Mouse (Mus musculus) lung, embryonic 16.5 days (tissue): ENCODE results near the gene Stpg4. TPM values are rescaled to one million over a fixed set of nuclear protein-coding genes. Genes with fewer than 3 reads are reported as not detected.

ENCODE experiments used
- ATAC-seq: fragments of 200-750 bp; cut with Nextera tagmentation; 2 replicates; pipeline ENCODE4 v1.8.0; 2017; ENCODE audit warnings: low read depth, mild to moderate bottlenecking, moderate library complexity
- H3K27ac ChIP-seq: fragments of 300-500 bp; sonication (generic); 2 replicates; pipeline ENCODE4 v1.5.1; 2014; ENCODE audit warnings: mild to moderate bottlenecking, control low read depth, low read length
- H3K27me3 ChIP-seq: fragments of 300-500 bp; sonication (generic); 2 replicates; pipeline ENCODE4 v1.6.1; 2014; ENCODE audit warnings: low read depth, low read length, mixed read lengths; ENCODE audit not compliant: control insufficient read depth, insufficient read depth
- H3K36me3 ChIP-seq: fragments of 300-500 bp; sonication (generic); 2 replicates; pipeline ENCODE4 v1.6.1; 2014; ENCODE audit warnings: low read length; ENCODE audit not compliant: control insufficient read depth, insufficient read depth
- H3K4me1 ChIP-seq: fragments of 300-500 bp; sonication (generic); replicated peaks from 2 replicates; pipeline ENCODE4 v1.6.1; 2014; ENCODE audit warnings: low read length, mixed read lengths; ENCODE audit not compliant: control insufficient read depth, insufficient read depth
- H3K4me2 ChIP-seq: fragments of 300-500 bp; sonication (generic); 2 replicates; pipeline ENCODE4 v1.6.1; 2014; ENCODE audit warnings: low read depth, low read length, control low read depth
- H3K4me3 ChIP-seq: fragments of 300-500 bp; sonication (generic); 2 replicates; pipeline ENCODE4 v1.5.1; 2014; ENCODE audit warnings: mild to moderate bottlenecking, low read length, control low read depth
- H3K9ac ChIP-seq: fragments of 300-500 bp; sonication (generic); 2 replicates; pipeline ENCODE4 v1.6.1; 2014; ENCODE audit warnings: low read length, control low read depth
- H3K9me3 ChIP-seq: fragments of 300-500 bp; sonication (generic); 2 replicates; pipeline ENCODE4 v1.6.1; 2016; ENCODE audit warnings: low read length; ENCODE audit not compliant: control insufficient read depth
- WGBS: fragments of 180-500 bp; shearing (Covaris S2); extraction: QIAGEN DNeasy Blood & Tissue Kit; methylation state at CpG from one replicate; pipeline ENCODE4 v1.1.7; 2014; 5-methylcytosine and 5-hydroxymethylcytosine counted together
- polyA plus RNA-seq: library from polyadenylated mRNA; unstranded; fragments of >200 nt; fragmentation: Nextera tagmentation; extraction: Ambion mirVana; gene quantifications from 2 replicates; pipeline ENCODE4 v1.2.1, GENCODE M21; 2015

Gene Stpg4
- polyA plus RNA-seq = not detected in 2 replicates

GRCm38 (mm10) chr17:87427511-87427910, at the start of gene Stpg4:
TSS of gene Stpg4 (minus strand) at chr17:87427741.
- Histone ChIP-seq H3K4me1 (no peaks in the 10 kb centered on the region), H3K36me3 (peaks cover 23% of the 10 kb centered on the region), H3K9ac (no peak within 1 kb of the TSS), H3K9me3 (no peaks in the 10 kb centered on the region), H3K27ac (no peak within 1 kb of the TSS), H3K4me3 (no peak within 1 kb of the TSS), H3K27me3 (no peaks in the 10 kb centered on the region), H3K4me2 (no peak within 1 kb of the TSS)
- no peak for ATAC-seq
- 55% methylated on average over 24 of the region's 24 CpGs for WGBS

GRCm38 (mm10) chr17:87475356-87475755, 47.8 kb upstream of the Stpg4 start:
- Histone ChIP-seq H3K4me3 (no peak overlapping the region), H3K27me3 (no peaks in the 10 kb centered on the region), H3K9me3 (no peaks in the 10 kb centered on the region), H3K36me3 (no peaks in the 10 kb centered on the region), H3K4me2 (no peak overlapping the region), H3K9ac (no peak overlapping the region), H3K27ac (no peak overlapping the region), H3K4me1 (peaks cover 39% of the 10 kb centered on the region)
- ATAC-seq = no peak
- 31% methylated on average over 8 of the region's 8 CpGs for WGBS

GRCm38 (mm10) chr17:87474501-87474795, 46.9 kb upstream of the Stpg4 start:
- 7% methylated on average over 7 of the region's 7 CpGs for WGBS
- H3K27ac ChIP-seq = peak overlapping the region; percentile 34
- H3K4me2 ChIP-seq = peak overlapping the region; percentile 75
- peak overlapping the region; percentile 64; the same call in 1 of the 2 replicates for H3K9ac ChIP-seq
- peaks cover 39% of the 10 kb centered on the region for H3K4me1 ChIP-seq
- 0 out of 2 replicates have a peak, but pooled peaks have one; percentile 8 for ATAC-seq
- H3K27me3 ChIP-seq = no peaks in the 10 kb centered on the region
- H3K4me3 ChIP-seq = peak overlapping the region; percentile 42
- no peaks in the 10 kb centered on the region for H3K9me3 ChIP-seq
- H3K36me3 ChIP-seq = no peaks in the 10 kb centered on the region

- peaks cover 39% of the 10 kb centered on the region for H3K4me1 ChIP-seq
- WGBS = 1% methylated on average over 23 of the region's 23 CpGs
- no peaks in the 10 kb centered on the region for H3K9me3 ChIP-seq
- H3K4me2 ChIP-seq = peak overlapping the region; percentile 75
- H3K36me3 ChIP-seq = no peaks in the 10 kb centered on the region
- H3K27ac ChIP-seq = peak overlapping the region; percentile 34
- peak overlapping the region; percentile 42 for H3K4me3 ChIP-seq
- ATAC-seq = peak; percentile 70
- H3K27me3 ChIP-seq = no peaks in the 10 kb centered on the region
- H3K9ac ChIP-seq = peak overlapping the region; percentile 64
Observed at GRCm38 (mm10) chr17:87473736-87474500, 46.4 kb upstream of the Stpg4 start.

- Histone ChIP-seq H3K4me1 (peaks cover 39% of the 10 kb centered on the region), H3K9ac (peak overlapping the region; percentile 64)
- no peak for ATAC-seq
Observed at GRCm38 (mm10) chr17:87473441-87473735, 45.8 kb upstream of the Stpg4 start.

GRCm38 (mm10) chr17:87472879-87473278, 45.3 kb upstream of the Stpg4 start:
- Histone ChIP-seq H3K27me3 (no peaks in the 10 kb centered on the region), H3K4me3 (peak overlapping the region; percentile 42; the same call in 1 of the 2 replicates), H3K27ac (peak overlapping the region; percentile 34), H3K9ac (peak overlapping the region; percentile 64), H3K9me3 (no peaks in the 10 kb centered on the region), H3K4me1 (peaks cover 36% of the 10 kb centered on the region), H3K36me3 (no peaks in the 10 kb centered on the region), H3K4me2 (peak overlapping the region; percentile 75)
- ATAC-seq = peak; percentile 59
- 21% methylated on average over 10 of the region's 10 CpGs for WGBS

More at GRCm38 (mm10) chr17:87473441-87473735, 45.8 kb upstream of the Stpg4 start:
- peak overlapping the region; percentile 34 for H3K27ac ChIP-seq
- H3K4me3 ChIP-seq = peak overlapping the region; percentile 42
- H3K36me3 ChIP-seq = no peaks in the 10 kb centered on the region
- peak overlapping the region; percentile 75 for H3K4me2 ChIP-seq
- 7% methylated on average over 9 of the region's 9 CpGs for WGBS
- H3K9me3 ChIP-seq = no peaks in the 10 kb centered on the region
- H3K27me3 ChIP-seq = no peaks in the 10 kb centered on the region

GRCm38 (mm10) chr17:87471661-87472060, 44.1 kb upstream of the Stpg4 start:
- Histone ChIP-seq H3K9ac (no peak overlapping the region), H3K4me1 (peaks cover 34% of the 10 kb centered on the region), H3K4me2 (no peak overlapping the region), H3K27ac (no peak overlapping the region), H3K27me3 (no peaks in the 10 kb centered on the region), H3K4me3 (no peak overlapping the region), H3K36me3 (no peaks in the 10 kb centered on the region), H3K9me3 (no peaks in the 10 kb centered on the region)
- WGBS = 80% methylated on average over 6 of the region's 6 CpGs
- ATAC-seq = no peak

GRCm38 (mm10) chr17:87470797-87471196, 43.3 kb upstream of the Stpg4 start:
- H3K4me1 ChIP-seq = peaks cover 33% of the 10 kb centered on the region
- H3K9me3 ChIP-seq = no peaks in the 10 kb centered on the region

GRCm38 (mm10) chr17:87470282-87470681, 42.7 kb upstream of the Stpg4 start:
- Histone ChIP-seq H3K9me3 (no peaks in the 10 kb centered on the region), H3K36me3 (no peaks in the 10 kb centered on the region), H3K27me3 (no peaks in the 10 kb centered on the region), H3K4me2 (no peak overlapping the region), H3K27ac (no peak overlapping the region), H3K9ac (no peak overlapping the region), H3K4me3 (no peak overlapping the region), H3K4me1 (peaks cover 28% of the 10 kb centered on the region)
- ATAC-seq = no peak
- WGBS = 58% methylated on average over 8 of the region's 8 CpGs

More at GRCm38 (mm10) chr17:87470797-87471196, 43.3 kb upstream of the Stpg4 start:
- Histone ChIP-seq H3K36me3 (no peaks in the 10 kb centered on the region), H3K4me2 (no peak overlapping the region), H3K27ac (no peak overlapping the region), H3K27me3 (no peaks in the 10 kb centered on the region), H3K4me3 (no peak overlapping the region), H3K9ac (no peak overlapping the region)
- WGBS = 50% methylated on average over 8 of the region's 8 CpGs
- no peak for ATAC-seq
